Mouse (Mus musculus) stomach, postnatal 0 days (tissue): ENCODE measurements around the gene Tmem138. TPM values are rescaled to one million over a fixed set of nuclear protein-coding genes. Genes with fewer than 3 reads are reported as not detected.
"Not testable (repeated sequence)": the region's sequence is repeated elsewhere in the genome, so short reads cannot be mapped to it uniquely, and the experiment has no call there.

Source experiments
- ATAC-seq: fragments of 200-750 bp; cut with Nextera tagmentation; 2 replicates; pipeline ENCODE4 v1.8.0; 2017; ENCODE audit not compliant: low FRiP score, low TSS enrichment
- DNase-seq: peaks from one replicate; pipeline ENCODE4 v3.0.0-alpha.2; 2016; ENCODE audit warnings: low spot score
- H3K27ac ChIP-seq: fragments of 300-500 bp; sonication (generic); replicated peaks from 2 replicates; pipeline ENCODE4 v1.5.1; 2014; ENCODE audit warnings: mild to moderate bottlenecking, control low read depth
- H3K27me3 ChIP-seq: fragments of 300-500 bp; sonication (generic); 2 replicates; pipeline ENCODE4 v1.6.1; 2014; ENCODE audit warnings: low read length; ENCODE audit not compliant: control insufficient read depth, insufficient read depth
- H3K36me3 ChIP-seq: fragments of 300-500 bp; sonication (generic); 2 replicates; pipeline ENCODE4 v1.6.1; 2014; ENCODE audit warnings: low read length, mixed read lengths; ENCODE audit not compliant: control insufficient read depth, insufficient read depth
- H3K4me1 ChIP-seq: fragments of 300-500 bp; sonication (generic); replicated peaks from 2 replicates; pipeline ENCODE4 v1.6.1; 2014; ENCODE audit warnings: antibody characterized with exemption; ENCODE audit not compliant: control insufficient read depth, insufficient read depth
- H3K4me2 ChIP-seq: fragments of 300-500 bp; sonication (generic); replicated peaks from 2 replicates; pipeline ENCODE4 v1.6.1; 2014; ENCODE audit warnings: low read depth, mild to moderate bottlenecking, control low read depth, moderate library complexity
- H3K4me3 ChIP-seq: fragments of 300-500 bp; sonication (generic); 2 replicates; pipeline ENCODE4 v1.5.1; 2014; ENCODE audit warnings: low read depth, low read length, control low read depth
- H3K9ac ChIP-seq: fragments of 300-500 bp; sonication (generic); 2 replicates; pipeline ENCODE4 v1.6.1; 2014; ENCODE audit warnings: mild to moderate bottlenecking, low read length, control low read depth, mixed read lengths
- H3K9me3 ChIP-seq: fragments of 300-500 bp; sonication (generic); 2 replicates; pipeline ENCODE4 v1.6.1; 2016; ENCODE audit warnings: low read length; ENCODE audit not compliant: control insufficient read depth
- CTCF ChIP-seq: IDR thresholded peaks from 2 replicates; pipeline ENCODE4 v1.5.1; 2016; ENCODE audit warnings: antibody characterized with exemption, low read depth, mild to moderate bottlenecking, moderate library complexity
- EP300 ChIP-seq: optimal IDR thresholded peaks from 2 replicates; pipeline ENCODE3; 2016; ENCODE audit warnings: antibody characterized with exemption
- WGBS: fragments of 180-500 bp; shearing (Covaris S2); extraction: QIAGEN DNeasy Blood & Tissue Kit; methylation state at CpG from one replicate; pipeline ENCODE4 v1.1.7; 2014; 5-methylcytosine and 5-hydroxymethylcytosine counted together
- polyA plus RNA-seq: library from polyadenylated mRNA; unstranded; fragments of >200 nt; fragmentation: Nextera tagmentation; extraction: Ambion mirVana; gene quantifications from 2 replicates; pipeline ENCODE4 v1.2.1, GENCODE M21; 2015

Tmem138 gene
- polyA plus RNA-seq, 1 experiment from 2014 or later = 12.2 TPM

DNA sequence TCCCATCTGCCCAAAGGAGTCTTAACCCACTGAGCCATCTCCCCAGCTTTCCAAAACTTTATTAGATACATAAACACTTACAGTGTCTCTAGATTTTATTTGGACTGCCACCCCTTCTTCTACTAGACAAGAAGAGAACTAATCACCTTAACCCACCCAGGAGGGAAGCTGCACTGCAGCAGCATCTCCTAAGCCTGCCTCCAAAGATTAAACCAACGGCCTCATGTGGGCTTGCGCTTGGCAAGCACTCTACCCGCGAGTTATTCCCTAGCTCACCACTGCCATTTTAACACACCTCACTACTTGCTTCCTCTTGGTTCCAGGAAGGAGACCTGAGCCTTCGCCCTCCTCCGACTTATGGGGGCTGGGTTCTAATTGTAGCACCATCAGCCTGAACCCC is 12.9 kb downstream of the Tmem138 start:
- TF ChIP-seq CTCF = no peak
- TF ChIP-seq EP300 = no peak
- DNase-seq (no peak), ATAC-seq (no peak)
- Histone ChIP-seq H3K9me3 (no peaks in the 10 kb centered on the region), H3K4me2 (no peak overlapping the region), H3K36me3 (no peaks in the 10 kb centered on the region), H3K27ac (no peak overlapping the region), H3K4me1 (no peaks in the 10 kb centered on the region), H3K4me3 (no peak overlapping the region), H3K27me3 (no peaks in the 10 kb centered on the region), H3K9ac (no peak overlapping the region)
- 80% methylated on average over 6 of the region's 6 CpGs for WGBS

DNA sequence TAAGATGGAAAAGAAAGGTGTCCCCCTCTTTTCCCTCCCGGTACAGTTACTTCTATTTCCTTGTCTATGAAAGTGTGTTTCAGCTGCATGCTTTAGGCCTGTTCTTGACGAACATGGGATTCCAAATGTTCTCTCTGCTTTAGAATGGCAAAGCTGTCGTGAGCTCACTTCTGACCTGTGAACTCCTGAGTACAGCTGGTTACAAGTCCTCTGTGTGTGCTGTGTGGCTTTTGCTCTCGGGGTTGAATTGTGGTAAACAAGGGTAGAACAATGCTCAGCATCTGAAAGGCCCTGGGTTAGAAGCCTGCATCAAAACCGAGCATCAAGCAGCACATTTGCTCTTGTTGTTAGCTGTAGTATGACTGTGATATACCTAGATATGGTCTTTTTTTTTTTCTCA is 14.8 kb downstream of the Tmem138 start:
- Histone ChIP-seq H3K4me2 (no peak overlapping the region), H3K9me3 (no peaks in the 10 kb centered on the region), H3K4me1 (no peaks in the 10 kb centered on the region), H3K36me3 (no peaks in the 10 kb centered on the region), H3K9ac (no peak overlapping the region), H3K27ac (peak overlapping the region; percentile 58; the same call in 1 of the 2 replicates), H3K27me3 (no peaks in the 10 kb centered on the region), H3K4me3 (no peak overlapping the region)
- 61% methylated on average over 5 of the region's 5 CpGs for WGBS
- no peak for DNase-seq
- TF ChIP-seq CTCF (no peak), EP300 (no peak)
- ATAC-seq = no peak

DNA sequence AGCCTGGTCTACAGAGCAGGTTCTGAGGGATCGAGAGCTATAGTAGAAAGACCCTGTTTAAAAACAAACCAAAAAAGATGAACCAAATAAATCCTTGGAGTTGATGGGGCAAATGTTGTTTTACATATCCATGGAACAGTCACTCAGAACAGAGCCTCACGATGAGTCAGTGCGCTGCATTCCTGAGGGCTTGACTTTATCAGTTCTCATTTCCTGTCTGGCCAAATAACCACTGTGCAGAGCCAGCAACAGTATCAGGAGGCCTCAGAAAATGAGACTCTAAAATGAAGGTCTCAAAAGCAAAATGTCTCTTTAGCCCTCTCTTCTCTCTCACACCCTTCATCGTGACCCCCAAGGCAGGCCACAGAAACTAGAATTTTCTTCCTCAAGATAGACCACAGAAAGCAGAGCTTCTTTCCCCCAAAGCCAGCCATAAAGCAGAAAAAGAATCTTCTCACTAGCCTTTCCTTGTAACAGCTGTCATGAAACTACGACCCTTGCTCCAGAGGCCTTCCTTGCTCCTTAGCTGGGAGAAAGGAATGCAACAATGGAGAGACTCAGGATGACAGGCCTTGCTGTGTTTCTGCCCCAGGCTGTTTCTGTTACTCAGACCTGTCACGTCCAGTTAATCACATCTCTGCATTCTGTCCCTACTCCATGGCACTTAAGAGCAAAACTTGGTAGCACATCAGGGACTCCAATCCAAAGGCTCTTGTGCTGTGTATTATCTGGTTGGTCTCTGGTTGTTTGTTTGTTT is 15.4 kb downstream of the Tmem138 start:
- no peak for DNase-seq
- H3K36me3 ChIP-seq = no peaks in the 10 kb centered on the region
- H3K9me3 ChIP-seq = no peaks in the 10 kb centered on the region
- H3K9ac ChIP-seq = no peak overlapping the region
- no peak overlapping the region for H3K4me3 ChIP-seq
- TF ChIP-seq EP300 (no peak), CTCF (no peak)
- H3K4me2 ChIP-seq = no peak overlapping the region
- peak; percentile 72; the same call in 1 of the 2 replicates for ATAC-seq
- no peaks in the 10 kb centered on the region for H3K4me1 ChIP-seq
- H3K27ac ChIP-seq = peak overlapping the region; percentile 58; the same call in 1 of the 2 replicates
- H3K27me3 ChIP-seq = no peaks in the 10 kb centered on the region
- WGBS = 46% methylated on average over 6 of the region's 6 CpGs

DNA sequence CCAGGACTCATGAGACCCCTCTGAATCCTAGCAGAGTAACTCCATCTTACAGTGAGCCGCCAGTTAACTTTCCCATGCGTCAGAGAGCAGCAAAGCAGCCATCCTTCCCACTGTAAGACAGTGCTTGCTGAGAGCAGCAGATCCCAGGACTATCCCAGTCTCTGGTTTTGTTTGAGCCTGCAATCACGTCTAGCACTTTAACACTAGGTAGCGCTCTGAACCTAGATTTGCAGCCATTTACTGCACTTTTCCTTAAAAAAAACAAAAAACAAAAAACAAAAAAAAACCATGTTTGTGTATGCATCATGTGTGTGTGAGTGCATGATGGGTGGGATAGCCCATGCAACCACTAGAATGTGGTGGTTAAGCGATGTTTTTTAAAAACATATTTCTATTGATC is 17.1 kb downstream of the Tmem138 start:
- H3K36me3 ChIP-seq = no peaks in the 10 kb centered on the region
- H3K27me3 ChIP-seq = no peaks in the 10 kb centered on the region
- ATAC-seq (no peak), DNase-seq (no peak)
- no peaks in the 10 kb centered on the region for H3K4me1 ChIP-seq
- no peak overlapping the region for H3K4me2 ChIP-seq
- H3K27ac ChIP-seq = no peak overlapping the region
- WGBS = 30% methylated on average over 5 of the region's 5 CpGs
- no peak overlapping the region for H3K4me3 ChIP-seq
- TF ChIP-seq CTCF (peak; percentile 68), EP300 (no peak)
- no peaks in the 10 kb centered on the region for H3K9me3 ChIP-seq
- H3K9ac ChIP-seq = no peak overlapping the region

DNA sequence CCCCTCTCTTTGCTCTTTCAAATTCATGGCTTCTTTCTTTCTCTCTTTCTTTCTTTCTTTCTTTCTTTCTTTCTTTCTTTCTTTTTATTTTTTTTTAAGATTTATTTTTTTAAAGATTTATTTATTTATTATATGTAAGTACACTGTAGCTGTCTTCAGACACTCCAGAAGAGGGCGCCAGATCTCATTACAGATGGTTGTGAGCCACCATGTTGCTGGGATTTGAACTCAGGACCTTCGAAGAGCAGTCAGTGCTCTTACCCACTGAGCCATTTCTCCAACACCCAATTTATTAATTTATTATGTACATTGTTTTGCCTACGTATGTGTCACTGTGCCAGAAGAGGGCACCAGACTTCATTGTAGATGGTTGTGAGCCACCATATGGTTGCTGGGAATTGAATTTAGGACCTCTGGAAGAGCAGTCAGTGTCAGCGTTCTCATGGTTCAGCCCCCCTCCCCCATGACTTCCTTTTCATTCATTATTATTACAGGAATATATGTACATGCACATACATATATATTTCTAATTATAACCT is 19.3 kb downstream of the Tmem138 start:
- not testable (repeated sequence) for H3K9ac ChIP-seq, ATAC-seq, H3K27ac ChIP-seq, H3K36me3 ChIP-seq, H3K4me3 ChIP-seq, H3K4me2 ChIP-seq, DNase-seq, H3K27me3 ChIP-seq, H3K9me3 ChIP-seq, H3K4me1 ChIP-seq
- WGBS = 68% methylated on average over 4 of the region's 4 CpGs

DNA sequence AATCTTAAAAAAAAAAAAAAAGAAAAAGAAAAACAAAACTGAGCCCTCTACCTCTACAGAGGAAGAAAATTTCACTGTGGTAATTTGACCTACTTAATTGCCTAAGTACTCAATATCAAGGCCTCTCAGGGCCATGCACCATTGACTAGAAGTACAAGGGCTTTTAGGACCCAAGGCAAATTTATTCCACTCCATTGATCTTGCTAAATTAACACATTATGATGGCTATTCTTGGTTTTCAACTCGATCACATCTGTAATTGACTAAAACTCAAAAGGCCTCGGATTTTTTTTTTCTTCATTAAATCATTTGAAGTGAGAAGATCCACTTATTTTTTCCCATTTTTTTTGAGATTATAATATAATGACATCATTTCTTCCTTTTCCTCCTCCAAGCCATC is 19.7 kb downstream of the Tmem138 start:
- Histone ChIP-seq H3K4me2 (no peak overlapping the region), H3K9me3 (no peaks in the 10 kb centered on the region), H3K4me3 (no peak overlapping the region), H3K9ac (no peak overlapping the region), H3K27ac (no peak overlapping the region), H3K27me3 (no peaks in the 10 kb centered on the region), H3K36me3 (no peaks in the 10 kb centered on the region), H3K4me1 (no peaks in the 10 kb centered on the region)
- TF ChIP-seq CTCF = no peak
- TF ChIP-seq EP300 = no peak
- ATAC-seq (no peak), DNase-seq (no peak)
- WGBS = 84% methylated on average over 2 of the region's 2 CpGs
